Mouse (Mus musculus): ENCODE data around the gene Ndufaf7. TPM values are rescaled to one million over a fixed set of nuclear protein-coding genes. Genes with fewer than 3 reads are reported as not detected.

Ndufaf7 gene
- polyA plus RNA-seq (2012; rRNA removed): 10.2 and 11.4 TPM in 2 replicates

DNA sequence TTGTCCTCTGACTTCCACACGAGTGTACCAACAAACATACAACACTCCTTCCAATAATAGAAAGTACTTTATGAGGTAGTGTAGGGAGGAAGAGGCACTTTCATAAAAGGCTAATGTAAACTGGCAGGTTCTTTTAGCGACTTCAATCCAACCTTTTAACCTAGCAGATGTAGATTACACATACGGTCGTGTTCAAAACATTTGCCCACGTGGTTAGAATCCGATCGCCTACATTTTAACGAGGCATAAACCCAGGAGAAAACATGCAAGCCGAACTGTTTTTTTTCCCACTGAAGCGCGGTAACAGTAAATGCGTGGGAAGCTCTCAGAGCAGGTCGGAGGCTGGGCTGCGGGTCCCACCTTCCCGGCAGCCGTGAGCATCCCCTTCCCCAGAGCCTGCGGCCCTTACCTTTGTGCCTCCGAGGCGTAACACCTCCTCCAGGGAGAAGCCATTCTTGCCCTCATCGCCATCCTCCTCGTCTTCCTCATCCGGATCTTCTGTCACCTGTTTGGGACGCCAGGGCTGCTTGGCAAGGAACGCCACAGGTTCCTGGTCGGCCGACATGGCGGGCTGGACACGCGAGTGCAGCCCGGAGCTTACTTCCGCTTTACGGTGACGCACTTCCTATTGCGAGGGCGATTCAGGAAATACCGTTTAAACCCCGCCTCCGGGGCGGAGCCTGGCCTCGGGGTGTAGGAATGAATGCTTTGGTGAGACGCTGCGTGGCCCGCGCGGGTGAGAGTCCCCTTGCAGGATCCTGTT, at the start of gene Ndufaf7, which contains the start of gene Cebpz:
Ndufaf7 (plus strand) TSS at position 671 of the 763 bp plus-strand sequence.
Cebpz (minus strand) TSS at position 601 of the 763 bp plus-strand sequence.

DNA sequence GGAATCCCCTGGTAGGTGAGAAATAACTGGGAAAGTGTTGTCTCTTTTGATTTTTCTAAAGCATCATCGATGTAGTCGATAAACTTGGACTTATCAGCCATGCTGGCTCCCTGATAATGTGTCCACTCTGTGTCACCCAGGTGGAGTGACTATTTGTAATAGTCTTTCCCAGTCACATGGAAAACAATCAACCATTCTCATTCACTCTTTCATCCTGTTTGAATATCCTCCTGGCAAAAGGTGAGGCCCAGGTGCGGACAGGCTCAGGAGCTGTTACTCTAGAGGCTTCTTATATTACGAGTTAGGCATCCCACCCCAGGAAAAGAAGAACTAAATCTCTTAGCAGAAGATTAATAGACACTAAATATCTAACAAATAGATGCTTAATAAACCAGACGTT, 30.0 kb upstream of the Ndufaf7 start, which contains the start of gene Sult6b1:
Sult6b1 (minus strand) TSS at position 101 of the 400 bp plus-strand sequence.

GRCm38 (mm10) chr17:78916369-78916813, 20.5 kb upstream of the Ndufaf7 start, which contains the start of gene Cebpzos:
Gene Cebpzos (plus strand): TSS chr17:78916500.

Other genes with a start within 250 kb of the Ndufaf7 start
- gene Strn, start 199.9 kb upstream of the Ndufaf7 start, polyA plus RNA-seq (2012; rRNA removed): 3.3 and 3.7 TPM in 2 replicates
- gene Heatr5b, start 101.8 kb upstream of the Ndufaf7 start, polyA plus RNA-seq (2012; rRNA removed): 5.8 and 6.4 TPM in 2 replicates
- gene Gpatch11, start 101.6 kb upstream of the Ndufaf7 start, polyA plus RNA-seq (2012; rRNA removed): 6.8 and 7.4 TPM in 2 replicates
- 6.8 and 7.7 TPM in 2 replicates for gene Eif2ak2, start 54.6 kb upstream of the Ndufaf7 start, polyA plus RNA-seq (2012; rRNA removed)
- not detected in 2 replicates for gene Sult6b1, start 30.1 kb upstream of the Ndufaf7 start, polyA plus RNA-seq (2012; rRNA removed)
- 18.0 and 18.1 TPM in 2 replicates for gene Cebpzos, start 20.6 kb upstream of the Ndufaf7 start, polyA plus RNA-seq (2012; rRNA removed)
- gene Cebpz, start 70 bp upstream of the Ndufaf7 start, polyA plus RNA-seq (2012; rRNA removed): 7.0 and 7.6 TPM in 2 replicates
- gene Prkd3, start 83.7 kb downstream of the Ndufaf7 start, polyA plus RNA-seq (2012; rRNA removed): 10.1 and 10.9 TPM in 2 replicates
- 31.7 and 33.5 TPM in 2 replicates for gene Qpct, start 114.8 kb downstream of the Ndufaf7 start, polyA plus RNA-seq (2012; rRNA removed)